Mouse (Mus musculus) retina, adult 2 months (tissue): ENCODE results near the gene Pth2.

Experiments used
- DNase-seq: peaks from one replicate; pipeline ENCODE4 v3.0.0-alpha.2; 2012; ENCODE audit warnings: low read depth, low spot score

Gene Pth2

DNA sequence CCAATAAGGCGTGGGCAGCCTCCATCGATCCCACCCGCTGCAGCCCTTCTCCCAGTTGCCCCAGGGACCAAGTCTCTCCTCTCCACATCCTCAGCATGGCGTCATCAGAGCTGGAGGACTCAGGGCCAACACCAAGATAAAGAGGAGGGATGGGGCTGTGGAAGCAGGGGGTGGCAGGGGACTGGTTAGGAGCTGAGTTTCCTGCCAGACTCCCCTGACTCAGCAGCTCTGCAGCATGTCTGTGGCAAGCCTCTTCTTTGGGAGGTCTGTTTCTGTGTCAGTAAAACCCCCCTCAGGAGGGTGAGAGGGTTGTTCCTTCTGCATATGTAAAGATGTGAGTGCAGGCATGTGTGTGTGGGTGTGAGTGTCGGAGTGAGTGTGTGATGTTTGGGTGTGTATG, 16.2 kb downstream of the Pth2 start:
- DNase-seq = no peak

GRCm38 (mm10) chr7:45198435-45198834, 17.6 kb downstream of the Pth2 start:
- DNase-seq = peak; percentile 75

DNA sequence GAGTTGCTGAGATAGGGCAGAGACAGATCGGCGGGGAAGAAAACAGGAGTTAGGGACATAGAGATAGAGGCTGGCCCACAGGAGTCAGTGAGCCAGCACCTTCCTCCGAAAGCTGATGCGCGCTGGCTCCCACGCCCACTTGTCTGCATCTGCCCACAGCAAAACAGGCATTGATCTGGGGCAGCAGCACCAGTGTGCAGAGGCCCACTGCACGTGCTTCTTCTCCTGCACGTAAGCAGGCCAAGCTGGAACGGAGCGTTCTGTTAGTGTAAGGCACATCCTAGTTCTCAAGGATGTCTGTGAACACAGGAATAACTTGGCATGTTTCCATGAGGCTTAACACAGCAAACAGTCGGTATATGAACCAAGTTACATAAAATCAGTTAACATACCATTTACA, 18.2 kb downstream of the Pth2 start:
- DNase-seq = no peak

GRCm38 (mm10) chr7:45202654-45203053, 21.9 kb downstream of the Pth2 start:
- DNase-seq = no peak

GRCm38 (mm10) chr7:45204380-45205143, 23.8 kb downstream of the Pth2 start, which contains the start of gene Ccdc155:
Gene Ccdc155 (minus strand): TSS chr7:45204892.
- peak; percentile 73 for DNase-seq

- DNase-seq = no peak
Observed at GRCm38 (mm10) chr7:45208260-45208659, 27.5 kb downstream of the Pth2 start.

DNA sequence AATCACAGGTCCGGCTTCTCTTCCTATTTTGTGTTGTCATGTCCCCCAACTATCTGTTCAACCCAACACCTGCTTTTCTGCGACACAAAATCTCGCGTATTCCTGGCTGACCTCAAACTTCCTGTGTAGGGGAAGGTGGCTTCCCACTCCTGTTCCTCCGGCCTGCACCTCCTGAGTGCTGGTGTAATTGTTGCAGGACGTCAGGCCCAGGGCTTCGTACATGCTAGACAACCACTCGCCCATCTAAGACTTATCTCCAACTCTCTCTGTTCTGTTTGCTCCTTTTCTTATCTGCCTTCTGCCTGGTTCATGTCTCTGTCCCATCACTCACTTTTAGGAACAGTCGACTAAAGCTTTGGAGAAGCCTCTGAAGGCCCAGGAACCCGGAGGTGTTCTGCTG, 30.3 kb downstream of the Pth2 start:
- no peak for DNase-seq

DNA sequence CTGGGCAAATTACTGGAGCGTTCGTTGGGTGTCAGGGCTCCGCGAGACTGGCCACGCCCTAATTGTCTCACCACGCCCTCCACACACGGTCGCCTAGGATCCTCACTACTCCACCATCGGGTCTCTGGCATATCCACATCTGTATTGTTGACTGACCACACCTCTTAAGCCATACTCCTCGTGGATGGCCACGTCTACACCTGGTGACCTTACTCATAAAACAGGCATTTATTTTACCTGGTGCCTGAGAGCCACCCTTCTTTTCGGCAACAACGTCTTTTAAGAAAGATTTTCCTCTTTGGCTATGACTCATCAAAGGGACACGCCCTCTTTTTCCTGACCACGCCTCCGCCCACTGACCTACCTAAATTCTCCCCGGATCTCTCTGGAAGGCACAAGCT, 31.1 kb downstream of the Pth2 start, which contains the start of gene Dkkl1:
Gene Dkkl1 (minus strand): TSS at position 297 of the 401 bp plus-strand sequence.
- no peak for DNase-seq

DNA sequence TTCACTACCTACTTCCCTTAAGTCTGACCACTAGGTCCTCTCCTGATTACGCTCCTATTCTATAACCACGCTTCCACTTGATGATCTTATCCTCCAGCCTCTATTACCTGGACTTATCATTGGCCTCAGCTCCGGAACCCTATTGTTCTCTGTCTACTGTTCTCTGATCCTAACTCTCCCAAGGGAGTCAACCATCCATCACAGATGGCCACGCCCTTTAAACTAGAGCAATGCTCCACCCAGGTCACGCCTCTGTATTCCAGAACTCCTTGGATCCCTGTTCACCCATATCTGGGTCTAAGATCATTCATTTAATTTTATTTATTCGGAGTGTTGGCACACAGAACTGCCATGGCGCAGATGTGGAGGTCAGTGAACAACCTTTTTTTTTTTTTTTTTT, 31.6 kb downstream of the Pth2 start:
- DNase-seq = no peak

DNA sequence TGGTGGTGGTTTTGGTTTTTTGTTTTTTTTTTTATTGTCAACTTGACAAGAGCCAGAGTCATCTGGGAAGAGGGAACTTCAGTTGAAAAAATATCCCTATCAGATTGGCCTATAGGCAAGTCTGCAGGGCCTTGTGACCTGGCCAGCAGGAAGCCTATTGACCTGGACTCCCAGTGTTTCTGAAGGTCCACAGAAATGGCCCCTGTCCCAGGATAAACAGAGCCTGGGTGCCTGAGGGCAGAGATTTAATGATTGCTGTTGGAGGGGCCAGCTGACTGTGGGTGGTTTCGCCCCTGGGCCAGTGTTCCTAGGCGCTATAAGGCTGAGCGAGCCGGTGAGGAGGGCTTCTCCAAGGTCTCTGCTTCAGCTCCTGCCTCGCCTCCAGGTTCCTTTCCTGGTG, 32.9 kb downstream of the Pth2 start:
- no peak for DNase-seq

DNA sequence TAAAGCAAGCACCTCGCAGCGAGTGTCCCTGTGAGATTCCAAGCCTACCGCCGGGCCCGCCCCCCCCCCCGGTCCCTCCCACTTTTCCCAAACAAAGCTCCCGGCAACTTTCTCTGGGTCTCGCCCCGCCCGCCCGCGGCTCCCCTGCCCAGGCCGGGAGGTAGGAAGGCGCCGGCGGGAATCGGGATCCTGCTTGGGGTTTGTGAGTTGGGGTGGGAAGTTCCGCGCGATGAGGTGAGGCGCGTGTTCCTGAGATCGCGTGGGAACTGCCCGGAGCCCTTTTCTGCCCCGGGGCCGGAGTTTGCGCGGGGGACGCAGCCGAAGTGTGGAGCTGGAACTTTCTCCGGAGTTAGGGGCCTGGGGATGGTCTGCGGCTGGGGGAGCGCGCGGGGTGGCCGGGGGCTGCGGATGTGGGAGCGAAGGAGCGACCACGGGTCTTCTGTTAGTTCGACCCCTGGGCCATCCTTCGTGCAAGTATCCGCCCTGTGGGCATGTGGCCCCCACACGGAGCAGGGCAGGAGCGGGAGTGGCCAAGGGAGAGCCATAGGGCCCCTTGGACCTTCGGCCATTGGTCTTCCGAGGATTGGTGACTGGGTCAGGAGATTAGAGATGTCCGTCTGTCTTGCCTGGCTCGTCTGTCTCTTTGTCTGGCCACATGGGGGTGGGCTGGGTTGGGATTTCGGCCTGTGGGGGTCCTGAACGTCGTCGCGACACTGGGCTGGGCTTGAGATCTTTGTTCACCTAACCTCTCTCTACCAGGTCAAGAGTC, 35.1 kb downstream of the Pth2 start, which contains the start of gene Tead2:
Gene Tead2 (plus strand): TSS at position 81 of the 769 bp plus-strand sequence.
- no peak for DNase-seq

DNA sequence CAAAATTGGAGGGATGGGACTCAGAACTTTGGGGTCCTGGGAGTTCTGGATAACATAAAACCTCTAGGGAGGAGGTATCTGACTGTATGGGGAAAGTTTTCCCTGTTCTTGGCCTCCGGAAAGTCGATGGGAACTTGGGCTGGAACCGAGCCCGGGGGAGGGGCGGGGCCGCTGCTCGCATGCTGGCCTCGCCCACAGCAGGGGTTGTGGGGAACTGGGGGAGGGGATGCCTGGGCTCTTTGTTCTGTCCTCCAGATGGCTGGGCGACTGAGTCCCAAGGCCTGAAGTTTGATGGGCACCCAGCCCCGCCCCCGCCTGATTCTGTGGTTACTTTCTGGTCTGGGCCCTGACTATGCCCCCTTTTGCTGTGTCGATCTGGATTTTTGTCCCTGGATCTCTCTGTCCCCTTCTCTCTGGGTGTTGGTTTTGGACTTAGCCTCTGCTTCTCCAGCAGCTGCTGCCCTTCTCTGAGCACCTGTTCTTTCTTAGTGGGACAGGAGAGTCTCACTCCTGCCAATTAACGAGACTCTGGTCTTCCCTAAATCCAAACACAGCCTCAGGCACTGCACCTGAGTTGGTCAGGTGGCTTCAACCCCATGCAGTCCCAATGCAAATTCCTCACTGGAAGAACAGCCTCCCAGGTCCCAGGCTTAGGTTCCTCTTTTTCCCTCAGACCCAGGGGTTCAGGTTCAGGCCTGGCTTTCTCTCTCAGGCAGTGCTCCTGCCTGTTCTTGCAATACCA, 35.8 kb downstream of the Pth2 start:
- no peak for DNase-seq

- no peak for DNase-seq
Observed at GRCm38 (mm10) chr7:45221680-45222079, 40.9 kb downstream of the Pth2 start.

- DNase-seq = no peak
Observed at GRCm38 (mm10) chr7:45224826-45225225, 44.0 kb downstream of the Pth2 start.

DNA sequence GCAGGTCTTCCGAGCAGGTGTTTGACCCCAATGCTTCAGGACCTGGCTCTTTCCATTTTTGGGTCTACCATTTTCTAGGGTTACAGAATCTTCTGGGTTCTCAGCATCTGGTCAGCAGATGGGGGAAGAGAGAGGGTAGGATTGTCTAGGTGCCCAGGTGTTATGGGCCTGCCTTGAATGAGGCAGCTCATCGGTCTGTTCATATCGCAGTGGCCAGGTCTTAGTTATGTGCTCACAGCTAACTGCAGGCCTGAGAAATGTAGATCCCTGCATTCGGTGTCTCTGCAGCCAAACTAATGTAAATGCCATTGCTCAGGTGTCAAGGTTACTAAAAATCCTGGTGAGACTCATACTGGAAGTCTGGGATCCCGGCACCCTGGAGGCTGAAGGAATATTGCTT, 45.6 kb downstream of the Pth2 start:
- DNase-seq = no peak

DNA sequence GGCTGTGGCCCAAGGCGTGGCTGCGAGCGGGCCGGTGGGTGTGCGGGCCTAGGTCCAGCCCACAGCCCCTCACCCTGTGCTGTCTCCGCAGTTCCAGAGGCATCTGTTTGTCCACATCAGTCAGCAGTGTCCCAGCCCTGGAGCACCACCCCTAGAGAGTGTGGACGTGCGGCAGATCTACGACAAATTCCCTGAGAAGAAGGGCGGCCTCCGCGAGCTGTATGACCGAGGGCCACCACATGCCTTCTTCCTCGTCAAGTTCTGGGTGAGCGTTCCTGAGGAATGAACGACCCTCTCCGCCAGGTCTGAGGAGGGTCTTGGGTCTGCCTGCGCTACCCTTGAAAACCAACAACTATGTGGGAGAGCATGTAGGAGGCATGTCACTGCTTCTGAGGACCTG, 47.8 kb downstream of the Pth2 start:
- no peak for DNase-seq

GRCm38 (mm10) chr7:45229046-45229445, 48.3 kb downstream of the Pth2 start:
- DNase-seq = no peak

- no peak for DNase-seq
Observed at GRCm38 (mm10) chr7:45229459-45230203, 48.8 kb downstream of the Pth2 start.

- DNase-seq = no peak
Observed at GRCm38 (mm10) chr7:45231192-45231591, 50.4 kb downstream of the Pth2 start.
